Mouse (Mus musculus): ENCODE results near the gene Cacna1c.

GRCm38 (mm10) chr6:118862727-118863126 lies 333.5 kb downstream of the Cacna1c start:
- no peak for TF ChIP-seq CTCF (conservative IDR thresholded peaks at IDR 0.05; ENCODE audit: low read length)
- no peak for TF ChIP-seq NANOG (IDR thresholded peaks at IDR 0.05; ENCODE audit: borderline replicate concordance, low read length)
